Mouse (Mus musculus): ENCODE measurements at regions not wholly inside any gene's neighbourhood (a gene's known extent, or its start where the extent isn't known, plus 50 kb on each side); places are given as distances from the start of the nearest gene placed in this dataset.

DNA sequence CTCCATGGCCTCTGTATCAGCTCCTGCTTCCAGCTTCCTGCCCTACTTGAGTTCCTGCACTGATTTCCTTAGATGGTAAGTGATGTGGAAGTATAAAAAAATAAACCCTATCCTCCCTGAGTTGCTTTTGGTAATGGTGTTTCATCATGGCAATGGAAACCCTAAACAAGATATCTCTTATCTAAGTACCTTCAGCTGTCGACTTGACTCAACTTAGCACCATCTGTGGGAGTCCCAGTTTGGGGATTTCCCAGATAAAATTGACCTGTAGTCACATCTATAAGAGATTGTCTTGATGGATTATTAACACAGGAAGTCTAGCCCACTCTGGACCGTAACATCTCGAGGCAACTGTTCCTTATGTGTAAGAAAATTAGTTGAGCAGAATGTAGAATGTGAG, 570.2 kb upstream of the Gm10306 start:
- DNase-seq (ENCODE audit: low read depth, low spot score), result no peak

- DNase-seq (ENCODE audit: low read depth, low spot score), result no peak
Measured at GRCm38 (mm10) chr4:93990273-93990869, 566.0 kb upstream of the Gm10306 start.

GRCm38 (mm10) chr4:94005818-94006217, 550.5 kb upstream of the Gm10306 start:
- DNase-seq (ENCODE audit: low read depth, low spot score), result no peak

DNA sequence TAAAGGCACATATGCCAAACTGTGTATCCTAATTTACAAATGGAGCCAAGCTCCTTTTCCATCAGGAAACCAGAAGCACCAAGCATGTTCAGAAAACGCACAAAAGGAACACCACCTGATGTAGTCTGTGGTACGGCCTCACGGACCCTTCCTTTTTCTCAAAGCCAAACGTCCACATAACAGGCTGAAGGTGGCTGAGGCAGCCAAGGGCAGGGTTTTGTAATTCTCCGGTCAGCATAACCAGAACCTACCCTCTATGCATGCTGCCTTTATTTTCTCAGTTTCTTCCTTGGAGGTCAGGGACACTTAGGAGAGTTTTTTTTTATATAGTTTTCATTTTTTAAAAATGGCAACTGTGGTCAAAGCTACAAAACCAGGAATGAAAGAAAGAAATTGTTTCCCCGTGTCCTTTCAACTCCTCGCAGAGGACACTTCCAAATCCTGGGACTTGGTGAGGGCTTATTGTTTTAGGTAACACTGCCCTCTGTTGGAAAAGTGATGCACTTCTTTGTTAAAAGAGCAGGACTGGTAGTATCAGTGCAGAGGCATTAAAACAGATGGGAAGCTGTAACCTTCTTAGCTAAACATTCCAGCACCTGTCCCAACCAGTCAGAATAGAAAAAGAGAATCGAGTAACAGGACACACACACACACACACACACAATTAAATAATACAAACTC, 549.1 kb upstream of the Gm10306 start:
- peak; percentile 60 for DNase-seq (ENCODE audit: low read depth, low spot score)

DNA sequence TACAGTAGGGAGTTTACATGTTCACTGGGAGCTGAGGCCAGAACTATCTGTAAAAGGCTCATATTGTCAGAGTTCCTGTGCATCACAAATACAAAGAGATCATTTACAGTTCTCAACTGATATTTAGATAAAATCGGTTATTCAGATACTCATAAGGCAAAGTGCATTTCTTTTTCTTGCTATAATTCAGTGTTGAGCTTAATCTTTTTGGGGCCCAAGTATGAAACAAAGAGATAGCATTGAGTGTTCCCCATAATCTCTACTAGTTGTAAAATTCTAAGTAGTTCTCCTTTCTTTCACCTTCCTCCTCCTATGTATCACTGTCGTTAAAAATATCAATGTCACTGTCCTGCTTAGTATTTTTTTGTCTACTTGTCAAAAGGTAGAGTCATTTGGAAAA, 540.6 kb upstream of the Gm10306 start:
- DNase-seq (ENCODE audit: low read depth, low spot score), result no peak

GRCm38 (mm10) chr4:94017702-94018101, 538.6 kb upstream of the Gm10306 start:
- DNase-seq (ENCODE audit: low read depth, low spot score), result no peak

- DNase-seq (ENCODE audit: low read depth, low spot score), result no peak
Measured at GRCm38 (mm10) chr4:94049629-94050310, 506.6 kb upstream of the Gm10306 start.

DNA sequence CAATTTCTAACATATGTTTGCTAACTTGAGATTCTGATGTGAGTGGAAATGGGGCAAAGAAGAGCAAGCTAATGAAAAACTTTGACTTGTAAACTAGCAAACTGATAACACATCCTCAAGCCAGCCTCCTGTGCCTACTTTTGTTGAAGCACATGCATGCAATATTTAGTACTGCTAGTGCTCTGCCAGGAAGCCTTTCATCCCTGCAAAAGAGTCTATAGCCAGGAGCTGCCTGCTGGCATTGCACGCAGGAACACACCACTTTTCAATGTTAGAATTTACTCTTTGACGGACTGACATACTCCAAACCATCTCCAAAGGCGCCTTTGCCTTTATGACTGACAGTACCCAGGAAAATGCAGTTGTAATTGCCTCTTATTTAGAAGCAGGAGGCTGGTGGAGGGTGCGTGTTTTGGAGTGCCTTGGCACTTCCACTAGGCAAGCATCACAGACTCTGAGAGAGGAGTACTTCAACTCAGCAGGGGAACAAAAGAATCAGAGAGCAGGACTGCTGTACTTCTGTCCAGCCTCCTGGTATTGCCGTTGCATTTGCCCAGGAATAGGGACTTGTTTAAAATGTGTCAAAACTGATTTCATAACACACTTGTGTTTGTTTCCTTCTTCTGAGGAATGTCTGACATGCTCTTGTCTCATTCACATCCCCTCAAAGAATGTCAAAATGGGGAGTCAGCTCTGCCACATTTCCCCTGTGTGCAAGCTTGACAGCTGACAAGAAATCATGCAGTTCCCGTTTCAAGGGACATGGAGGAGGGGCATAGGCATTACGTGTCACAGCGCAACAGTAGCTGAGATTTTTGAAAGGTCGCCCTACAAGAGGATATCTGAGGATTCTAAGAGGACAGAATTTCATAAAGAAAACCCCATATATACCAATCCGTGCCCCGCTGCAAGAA, 503.8 kb upstream of the Gm10306 start:
- peak; percentile 14 for DNase-seq (ENCODE audit: low read depth, low spot score)

- no peak for DNase-seq (ENCODE audit: low read depth, low spot score)
Measured at GRCm38 (mm10) chr4:94073178-94073870, 483.0 kb upstream of the Gm10306 start.

DNA sequence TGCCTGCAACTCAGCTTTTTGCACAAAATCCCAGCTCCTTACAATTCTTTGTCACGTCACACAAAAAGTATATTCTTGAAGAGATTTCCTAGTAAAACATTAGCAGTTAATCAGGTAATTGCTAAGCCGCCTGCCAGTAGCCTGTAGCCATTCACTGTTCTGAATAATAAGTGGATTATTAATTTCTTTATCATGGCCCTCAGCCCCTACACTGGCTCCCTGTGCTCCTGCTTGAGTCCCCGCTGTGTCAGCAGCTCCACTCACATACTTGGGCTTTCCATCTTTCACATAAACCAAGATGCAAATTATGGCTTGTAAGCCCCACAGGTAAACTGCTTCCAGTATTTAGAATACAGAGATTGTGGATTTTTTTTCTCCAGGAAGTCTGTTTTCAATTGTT, 473.5 kb upstream of the Gm10306 start:
- DNase-seq (ENCODE audit: low read depth, low spot score), result no peak

DNA sequence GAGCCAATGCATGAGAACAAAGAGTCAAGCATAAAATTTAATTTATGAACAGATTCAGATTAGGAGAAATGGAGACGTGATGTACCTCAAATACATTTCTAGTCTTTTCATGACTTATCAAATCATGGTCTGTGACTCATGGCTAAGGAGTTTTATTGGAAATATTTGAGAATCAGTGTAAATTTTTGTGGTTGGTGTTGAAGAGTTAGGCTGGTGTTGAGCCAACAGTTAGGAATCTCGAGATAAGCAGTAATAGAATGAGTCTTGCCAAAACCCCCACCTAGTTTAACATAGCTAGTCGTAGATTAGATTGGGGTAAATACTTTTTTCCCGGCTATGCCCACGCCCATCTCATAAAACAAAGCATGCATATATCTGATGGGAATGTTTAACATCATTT, 462.0 kb upstream of the Gm10306 start:
- no peak for DNase-seq (ENCODE audit: low read depth, low spot score)

DNA sequence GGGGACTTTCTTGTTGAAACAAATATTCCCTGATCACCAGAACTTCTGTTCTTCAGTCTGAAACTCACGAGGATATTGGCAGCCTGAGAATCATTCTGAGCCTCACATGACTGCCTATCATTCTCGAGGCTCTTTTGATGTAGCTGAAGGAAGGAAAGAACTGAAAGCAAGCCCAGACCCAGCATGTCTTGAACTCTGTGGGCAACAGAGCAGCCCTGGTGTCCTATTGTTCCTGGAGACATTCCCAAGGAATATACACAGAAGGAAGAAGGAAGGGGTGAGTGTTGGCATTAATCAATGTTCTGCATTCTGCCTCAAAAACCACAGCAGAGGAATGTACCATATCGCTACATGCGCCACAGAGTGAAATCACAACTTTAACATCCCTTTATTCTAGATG, 449.4 kb upstream of the Gm10306 start:
- DNase-seq (ENCODE audit: low read depth, low spot score), result no peak

DNA sequence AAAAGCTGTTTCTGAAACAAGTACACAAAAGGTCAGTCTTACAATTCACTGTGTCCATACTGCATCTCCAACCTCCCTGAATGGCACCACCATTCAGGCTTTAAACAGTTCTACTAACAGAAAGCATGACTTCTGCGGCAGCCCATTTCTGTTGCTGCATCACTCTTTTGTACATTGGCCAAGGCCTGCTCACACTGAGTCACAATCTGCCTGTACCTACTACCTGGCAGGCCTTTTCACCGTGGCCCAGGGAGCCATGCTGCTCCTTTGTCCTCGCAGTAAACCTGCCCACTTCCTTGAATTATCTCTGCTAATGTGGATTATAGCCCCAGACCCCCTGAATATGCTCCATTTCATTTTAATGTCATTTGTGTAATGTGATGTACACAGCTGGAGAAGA, 439.5 kb upstream of the Gm10306 start:
- DNase-seq (ENCODE audit: low read depth, low spot score), result no peak

DNA sequence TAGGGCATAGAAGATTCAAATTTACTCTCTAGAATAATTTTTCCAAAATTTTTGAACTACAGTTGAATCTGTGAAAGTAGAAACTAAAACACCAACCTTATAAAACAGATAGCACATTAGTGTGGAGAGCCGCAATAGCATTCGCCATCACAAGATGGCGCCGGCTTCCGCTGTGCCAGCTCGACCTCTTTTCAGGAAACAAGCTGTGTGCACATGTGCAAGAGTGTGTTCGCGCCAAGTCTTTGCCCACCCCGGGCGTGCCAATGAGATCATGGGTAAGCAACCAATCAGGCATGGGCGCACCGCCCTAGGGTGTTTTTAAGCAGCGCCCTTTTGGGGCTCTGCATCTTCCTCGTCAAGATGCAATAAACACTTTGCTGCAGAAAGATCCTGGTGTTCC, 432.2 kb upstream of the Gm10306 start:
- no peak for DNase-seq (ENCODE audit: low read depth, low spot score)

GRCm38 (mm10) chr4:94137921-94138320, 418.4 kb upstream of the Gm10306 start:
- no peak for DNase-seq (ENCODE audit: low read depth, low spot score)

- no peak for DNase-seq (ENCODE audit: low read depth, low spot score)
Measured at GRCm38 (mm10) chr4:94144901-94145801, 411.2 kb upstream of the Gm10306 start.

DNA sequence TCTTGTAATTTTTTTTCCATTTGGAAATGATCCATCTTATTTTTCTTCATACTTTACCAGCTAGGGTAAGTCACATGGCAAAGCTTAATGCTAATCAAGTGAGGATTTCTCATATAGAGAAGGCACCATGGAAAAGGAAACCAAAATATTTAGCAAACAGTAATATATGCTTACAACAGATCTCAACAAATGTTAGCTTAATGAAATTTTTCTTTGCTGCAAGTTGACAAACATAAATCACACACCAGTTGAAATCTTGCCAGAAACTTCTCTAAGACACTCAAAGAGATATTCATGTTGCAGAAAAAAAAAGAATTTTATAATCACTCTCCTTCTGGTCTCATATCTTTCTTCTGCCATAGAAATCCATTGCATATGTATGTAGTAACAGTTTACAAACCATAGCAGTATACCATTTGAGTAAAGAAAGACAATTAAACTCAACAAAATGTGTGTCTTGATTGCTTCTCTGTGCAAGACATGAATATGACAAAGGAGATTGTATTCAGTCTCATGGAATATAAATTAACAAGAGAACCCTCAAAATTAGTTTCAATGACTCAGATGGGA, 408.3 kb upstream of the Gm10306 start:
- peak; percentile 52 for DNase-seq (ENCODE audit: low read depth, low spot score)

DNA sequence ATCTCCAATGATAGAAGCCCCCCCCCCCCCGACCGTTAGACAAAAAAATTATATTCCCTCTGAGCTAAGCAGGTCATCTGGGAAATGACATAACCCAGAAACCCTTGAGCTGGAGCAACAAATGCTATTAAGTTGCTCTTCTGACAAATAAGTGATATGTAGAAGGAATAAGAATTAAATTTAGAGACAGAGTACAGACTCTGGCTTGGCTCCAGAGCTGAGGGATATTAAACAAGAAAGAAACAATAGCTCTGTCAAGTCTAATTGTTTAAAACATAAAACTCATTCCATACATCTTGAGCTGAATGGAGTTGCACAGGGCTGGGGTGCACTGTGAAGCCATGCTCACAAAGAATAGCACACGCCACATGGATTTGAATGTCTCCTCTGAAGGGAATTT, 407.3 kb upstream of the Gm10306 start:
- DNase-seq (ENCODE audit: low read depth, low spot score), result no peak

DNA sequence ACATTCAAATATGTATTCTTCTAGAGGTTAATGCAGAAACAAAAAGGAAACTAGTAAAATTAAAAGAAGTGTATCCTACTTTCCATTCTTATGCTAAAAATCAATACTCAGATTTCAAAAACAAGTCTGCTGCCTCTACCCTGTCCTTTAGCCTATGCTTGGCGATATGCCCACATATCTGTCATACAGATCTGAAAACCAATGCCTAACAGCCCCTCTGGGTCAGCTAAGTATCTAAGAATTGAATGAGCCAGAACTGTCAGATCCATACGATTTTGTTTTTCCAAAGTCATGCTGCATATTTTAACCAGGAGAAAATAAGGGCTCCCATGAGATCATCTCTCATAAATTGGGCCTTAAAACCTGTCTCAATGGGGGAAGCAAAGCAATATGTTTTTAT, 395.7 kb upstream of the Gm10306 start:
- no peak for DNase-seq (ENCODE audit: low read depth, low spot score)

DNA sequence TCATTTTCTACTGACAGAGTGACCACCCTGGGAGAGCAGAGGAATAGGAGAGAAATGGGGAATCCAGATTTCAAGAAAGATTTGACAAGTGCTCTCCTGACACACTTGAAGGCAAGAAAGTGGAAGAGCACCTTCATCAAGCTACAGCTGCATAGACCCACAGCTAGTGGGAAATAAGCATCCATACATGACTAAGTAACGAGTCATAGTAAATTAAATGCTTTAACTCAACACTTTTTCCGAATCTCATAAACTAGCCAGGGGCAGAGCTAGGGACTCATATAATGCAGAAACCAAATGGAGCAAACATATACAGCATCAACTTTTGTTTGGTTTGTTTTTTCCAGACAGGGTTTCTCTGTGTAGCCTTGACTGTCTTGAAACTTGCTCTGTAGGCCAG, 383.2 kb upstream of the Gm10306 start:
- no peak for DNase-seq (ENCODE audit: low read depth, low spot score)

Data from brain, embryonic 18.5 days (tissue).